Mouse (Mus musculus) spleen, postnatal 36 days (tissue): ENCODE results near the gene March2.
"Not testable (repeated sequence)": the region's sequence is repeated elsewhere in the genome, so short reads cannot be mapped to it uniquely, and the experiment has no call there.

ENCODE experiments used
- DNase-seq, 2 experiments: peaks; one replicate each; pipeline ENCODE4 v3.0.0; 2022; ENCODE audit warnings: low spot score in 2 of 2, mixed read lengths in 1 of 2

March2 gene

DNA sequence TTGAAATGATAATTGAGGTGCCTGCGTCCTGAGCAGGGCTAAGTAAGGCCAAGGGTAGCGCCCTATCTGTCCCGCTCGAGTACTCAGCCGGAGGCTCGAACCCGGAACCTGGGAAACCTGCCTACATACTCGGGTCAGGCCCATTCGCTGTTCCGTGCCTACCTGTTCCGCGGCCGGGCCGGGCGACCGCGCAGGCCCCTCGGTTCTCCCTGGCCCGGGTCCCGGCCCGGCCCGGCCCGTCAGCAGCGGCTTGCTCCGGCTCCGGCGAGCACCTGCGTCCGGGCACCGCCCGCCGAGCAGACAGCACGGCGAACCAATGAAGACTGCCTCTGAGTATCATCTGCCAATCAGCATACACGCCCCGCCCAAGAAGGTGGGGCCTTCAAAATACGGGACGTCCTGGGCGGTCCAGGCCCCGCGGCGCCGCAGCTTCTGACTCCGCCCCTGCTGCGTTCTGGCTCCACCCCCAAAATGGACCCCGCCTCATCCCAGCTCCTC, at the start of gene March2:
March2 (minus strand) TSS at position 287 of the 498 bp plus-strand sequence.
- DNase-seq, result peak; percentile 95 to 97

DNA sequence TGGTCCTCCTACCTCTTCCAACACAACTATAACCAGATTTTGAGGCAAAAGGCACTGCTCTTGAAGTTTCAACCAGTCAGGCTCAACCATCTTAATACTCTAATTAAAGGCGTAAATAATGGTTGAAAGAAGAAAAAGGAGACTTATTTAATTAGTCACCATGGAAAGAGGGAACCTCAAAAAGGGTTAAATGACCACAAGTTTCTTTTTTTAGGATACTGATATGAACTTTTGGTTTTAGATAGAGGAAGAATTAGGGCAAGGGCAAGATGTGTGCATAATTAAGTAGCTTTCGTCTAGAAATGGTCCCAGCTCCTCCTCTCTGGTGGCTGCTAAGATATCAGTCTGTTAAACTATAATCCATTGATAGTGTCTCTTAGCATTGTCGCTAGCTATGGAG, 47.9 kb upstream of the March2 start:
- no peak for DNase-seq

- DNase-seq, result peak; percentile 100
Observed at GRCm38 (mm10) chr17:33760255-33761165, 42.0 kb upstream of the March2 start, which contains the start of gene Rab11b. TSS of gene Rab11b (minus strand) at chr17:33760530.

- DNase-seq, result peak; percentile 90 to 94
Observed at GRCm38 (mm10) chr17:33759767-33760254, 41.3 kb upstream of the March2 start.

DNA sequence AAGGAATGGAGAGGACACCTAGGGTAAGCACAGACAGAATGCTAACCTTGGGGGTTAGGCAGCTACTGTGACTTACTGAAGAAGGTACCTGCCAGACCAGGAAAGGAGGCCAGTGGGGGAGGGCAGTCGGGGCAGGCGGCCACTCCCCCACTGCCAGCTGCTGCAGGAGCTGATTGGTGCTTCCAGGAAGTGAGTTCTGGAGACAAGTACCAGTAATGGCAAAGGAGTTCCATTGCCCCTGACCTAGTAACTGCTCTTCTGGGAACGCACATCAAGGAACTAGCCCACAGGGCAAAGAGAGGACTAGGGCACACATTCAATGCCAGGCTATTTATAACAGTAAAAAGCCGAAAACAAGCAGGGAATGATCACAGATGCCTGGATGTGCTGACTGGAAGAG, 38.8 kb upstream of the March2 start:
- no peak for DNase-seq

DNA sequence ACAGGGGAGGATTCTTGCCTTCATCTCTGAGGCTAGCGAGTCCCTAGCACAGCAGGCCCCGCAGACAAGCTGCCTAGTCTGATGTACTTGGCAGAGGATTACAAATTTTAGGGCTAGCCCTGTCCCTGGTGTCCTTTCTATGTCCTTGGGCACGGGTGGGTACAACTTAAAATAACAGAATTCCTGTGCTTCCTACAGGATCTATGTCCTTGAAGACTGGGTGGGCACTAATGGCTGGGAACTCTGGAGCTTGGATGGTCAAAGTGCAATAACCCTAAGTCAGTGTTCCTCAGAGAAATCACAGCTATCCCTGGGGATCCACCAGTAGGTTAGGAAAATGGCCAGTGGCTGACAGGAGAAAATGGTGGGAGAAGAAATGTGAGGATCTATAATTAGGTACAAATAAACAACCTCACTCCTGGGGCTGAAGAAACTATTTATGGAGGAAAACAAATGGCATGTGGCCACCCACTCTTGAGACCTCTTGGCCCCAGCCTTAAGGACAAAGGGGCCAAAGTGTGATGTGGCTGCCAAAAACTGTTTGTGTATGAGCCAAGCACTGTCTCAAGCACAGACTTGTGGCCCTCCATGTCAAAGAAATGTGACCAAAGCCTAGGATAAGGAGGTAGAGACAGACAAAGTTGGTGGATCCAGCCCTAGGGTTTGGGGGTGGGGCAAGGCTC, 37.8 kb upstream of the March2 start:
- DNase-seq, result no peak

- DNase-seq, result no peak
Observed at GRCm38 (mm10) chr17:33755418-33756107, 37.1 kb upstream of the March2 start.

DNA sequence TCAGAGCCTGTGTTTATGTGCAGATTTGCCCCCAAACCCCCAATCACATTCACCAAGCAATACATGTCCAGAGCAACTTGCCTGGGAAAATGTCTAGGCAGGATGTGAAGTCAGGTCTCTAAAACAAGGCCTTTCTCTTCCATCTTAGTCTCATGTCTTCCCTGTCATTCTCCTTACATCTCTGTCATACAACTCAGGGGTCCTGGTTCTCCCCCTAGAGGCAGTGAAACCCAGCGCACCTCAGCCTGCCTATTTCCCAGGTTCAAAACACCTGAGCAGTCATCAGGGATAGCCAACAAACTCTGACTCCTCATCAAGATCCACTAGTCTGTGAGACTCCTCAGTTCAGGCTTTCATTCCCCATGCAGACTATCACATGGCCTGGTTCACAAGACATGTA, 36.2 kb upstream of the March2 start:
- DNase-seq, result no peak

GRCm38 (mm10) chr17:33752297-33752696, 33.8 kb upstream of the March2 start:
- no peak for DNase-seq

DNA sequence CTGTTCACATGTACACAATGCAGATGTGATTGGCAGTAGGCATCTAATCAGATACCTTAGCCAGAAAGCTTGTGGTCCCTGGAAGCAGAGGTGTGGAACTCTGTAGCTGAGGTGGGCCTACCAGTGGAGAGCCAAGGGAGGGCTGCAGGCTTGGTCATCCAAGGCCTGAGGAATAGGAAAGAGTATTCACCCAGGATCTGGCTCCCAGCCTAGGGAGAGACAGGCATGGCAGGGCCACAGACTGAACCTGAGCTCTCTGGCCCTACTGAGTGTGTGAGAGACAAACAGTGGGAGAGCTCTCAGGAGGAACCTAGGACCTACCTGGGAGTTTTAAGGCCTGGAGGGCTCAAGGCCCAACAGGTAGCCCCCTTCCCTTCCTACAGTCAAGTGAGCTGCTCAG, 32.7 kb upstream of the March2 start:
- DNase-seq, result no peak

DNA sequence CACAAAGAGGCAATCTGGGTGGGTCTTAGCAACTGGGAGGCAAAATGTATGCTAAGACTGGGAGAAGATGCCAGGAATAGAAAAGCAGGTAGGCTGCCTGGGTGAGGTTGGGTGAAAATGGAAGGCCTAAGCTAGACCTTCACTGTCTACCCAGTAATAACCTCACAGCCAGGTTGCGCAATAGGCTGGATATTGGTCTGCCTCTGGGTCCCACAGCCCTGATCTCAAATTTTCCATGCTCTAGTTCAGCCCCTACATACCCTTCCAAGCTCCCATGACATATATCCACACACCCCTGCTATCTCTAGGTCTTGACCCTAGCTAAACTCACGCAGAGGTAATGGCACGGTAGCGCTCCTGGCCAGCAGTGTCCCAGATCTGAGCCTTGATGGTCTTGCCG, 31.0 kb upstream of the March2 start:
- no peak for DNase-seq

GRCm38 (mm10) chr17:33746011-33746410, 27.5 kb upstream of the March2 start:
- DNase-seq, result no peak

DNA sequence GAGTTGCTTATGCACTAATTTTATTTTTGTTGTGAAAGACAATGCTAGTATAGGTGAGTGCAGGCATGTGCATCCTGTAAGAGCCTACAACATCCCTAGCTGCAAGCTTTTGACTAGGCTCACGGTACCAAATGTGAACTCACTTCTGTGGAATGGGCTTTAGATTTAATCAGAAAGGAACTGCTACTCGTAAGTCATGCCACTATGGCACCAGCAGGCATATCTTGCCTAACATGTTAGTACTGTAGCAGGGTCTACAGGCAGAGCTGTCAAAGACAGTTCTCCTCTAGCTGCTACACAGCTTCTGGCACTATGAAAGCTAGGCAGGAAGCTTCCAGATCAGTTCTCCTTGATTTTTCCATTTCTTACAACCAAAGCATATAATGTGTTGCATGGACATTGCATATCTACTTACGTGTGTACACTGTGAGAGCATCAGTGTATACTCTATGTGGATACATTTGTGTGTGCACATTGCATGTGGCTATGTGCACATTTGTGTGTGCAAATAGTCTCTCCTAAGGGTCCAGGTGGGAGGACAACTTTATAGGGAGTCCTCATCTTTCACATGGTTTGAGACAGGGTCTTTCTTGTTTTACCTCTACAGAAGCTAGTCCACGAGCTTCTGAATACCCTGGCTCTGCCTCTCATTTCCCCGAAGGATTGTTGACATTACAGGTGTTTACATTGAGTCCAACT, 26.4 kb upstream of the March2 start:
- no peak for DNase-seq

- DNase-seq, result no peak
Observed at GRCm38 (mm10) chr17:33742420-33742819, 23.9 kb upstream of the March2 start.

DNA sequence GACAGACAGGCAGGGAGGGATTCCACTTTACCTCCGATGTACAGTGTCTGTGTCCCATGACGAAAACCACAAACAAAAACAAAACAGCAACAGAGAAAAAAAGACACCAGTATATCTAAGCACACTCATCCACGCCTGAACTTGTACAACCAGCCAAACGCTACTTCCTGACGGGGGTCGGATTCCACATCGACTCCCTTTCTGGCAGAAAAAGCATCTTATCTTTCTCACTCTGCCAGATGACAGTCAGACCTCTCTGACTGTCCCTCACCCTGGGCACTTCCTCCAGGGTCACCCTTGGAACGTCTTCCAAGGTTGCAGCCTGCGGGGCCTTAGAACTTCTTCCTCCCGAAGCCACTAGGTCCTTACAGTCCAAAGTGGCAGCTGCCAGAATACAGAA, 15.1 kb upstream of the March2 start:
- not testable (repeated sequence) for DNase-seq

GRCm38 (mm10) chr17:33732556-33733083, 14.2 kb upstream of the March2 start:
- DNase-seq, result not testable (repeated sequence)

GRCm38 (mm10) chr17:33729215-33729614, 10.7 kb upstream of the March2 start:
- no peak for DNase-seq

DNA sequence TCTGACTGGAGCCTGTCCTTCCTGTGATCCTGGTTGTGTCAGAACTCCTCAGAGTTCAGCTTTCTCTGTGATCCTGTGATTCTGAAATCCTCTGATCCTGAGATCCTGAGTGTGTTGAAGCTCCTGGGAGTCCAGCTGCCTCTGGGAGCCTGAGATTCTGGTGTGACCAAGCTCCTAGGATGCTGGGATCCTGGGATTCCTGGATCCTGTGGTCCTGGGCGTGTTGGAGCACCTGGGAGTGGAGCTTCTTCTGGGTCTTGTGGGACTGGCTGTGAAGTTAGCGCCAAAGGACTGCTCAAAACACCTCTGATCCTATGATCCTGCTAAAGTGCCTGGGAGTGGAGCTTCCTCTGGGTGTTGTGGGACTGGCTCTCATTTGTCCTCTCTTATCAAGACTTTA, 9.9 kb upstream of the March2 start:
- DNase-seq, result no peak

GRCm38 (mm10) chr17:33719736-33720378, 1.4 kb upstream of the March2 start:
- DNase-seq, result no peak

GRCm38 (mm10) chr17:33718944-33719725, 665 bp upstream of the March2 start:
- no peak for DNase-seq
